ENCODE assay signal across 9 mouse cellular contexts in genomic region chr3:32428921-32429320, GRCm38 (mm10). TPM values are rescaled to one million over a fixed set of nuclear protein-coding genes. Genes with fewer than 3 reads are reported as not detected.
DNase-seq lines count a peak whose midpoint lies in the region; ATAC-seq and TF ChIP-seq lines count a peak whose summit lies in the region.
"Had no signal": no experiment of that assay in that cellular context is flagged by ENCODE, and none has a peak within 500 bp of the region (broad histone marks: within the 10 kb centered on the region; RNA-seq: fewer than 3 reads in every experiment).

No protein-coding gene starts in this region.

- H3K4me2 ChIP-seq in stomach, embryonic 14.5 days (replicated peaks; ENCODE audit: low read depth, low read length) = no peak overlapping the region
- no peak overlapping the region for H3K4me2 ChIP-seq in stomach, postnatal 0 days (replicated peaks; ENCODE audit: low read depth)
- no peak overlapping the region for H3K4me2 ChIP-seq in stomach, embryonic 15.5 days

- H3K4me1 ChIP-seq in stomach, embryonic 14.5 days (ENCODE audit: control insufficient read depth, insufficient read depth, low read length) = peaks cover 7% of the 10 kb centered on the region; the same call in 1 of the 2 replicates
- H3K4me1 ChIP-seq in stomach, postnatal 0 days (replicated peaks; ENCODE audit: control insufficient read depth, insufficient read depth) = no peaks in the 10 kb centered on the region
- H3K4me1 ChIP-seq in stomach, embryonic 15.5 days = no peaks in the 10 kb centered on the region

- DNase-seq in cerebellum, adult 9-10 months = peak; percentile 45
- DNase-seq in cerebellum, adult 8-10 months = no peak
- DNase-seq in stomach, postnatal 0 days (ENCODE audit: low spot score) = no peak
- DNase-seq in heart, postnatal 4 days = peak; percentile 65
- no peak for DNase-seq in embryo, embryonic 10.5 days (ENCODE audit: low spot score)
- DNase-seq: B cell, adult 2 months had no signal

- H3K9ac ChIP-seq in stomach, embryonic 14.5 days (replicated peaks; ENCODE audit: low read depth, low read length) = no peak overlapping the region
- no peak overlapping the region for H3K9ac ChIP-seq in stomach, postnatal 0 days (ENCODE audit: low read length)
- H3K9ac ChIP-seq in stomach, embryonic 15.5 days = no peak overlapping the region

- no peak overlapping the region for H3K27ac ChIP-seq in stomach, embryonic 14.5 days (ENCODE audit: low read length)
- no peak overlapping the region for H3K27ac ChIP-seq in stomach, postnatal 0 days (replicated peaks)
- H3K27ac ChIP-seq in stomach, embryonic 15.5 days = peak overlapping the region; percentile 11; the same call in 1 of the 2 replicates

- no peaks in the 10 kb centered on the region for H3K9me3 ChIP-seq in stomach, embryonic 14.5 days (ENCODE audit: control insufficient read depth, low read depth, low read length)
- H3K9me3 ChIP-seq in stomach, postnatal 0 days (ENCODE audit: control insufficient read depth, low read length) = no peaks in the 10 kb centered on the region
- no peaks in the 10 kb centered on the region for H3K9me3 ChIP-seq in stomach, embryonic 15.5 days

- no peaks in the 10 kb centered on the region for H3K36me3 ChIP-seq in stomach, embryonic 14.5 days (ENCODE audit: control insufficient read depth, insufficient read depth, low read length)
- H3K36me3 ChIP-seq in stomach, postnatal 0 days (ENCODE audit: control insufficient read depth, insufficient read depth, low read length) = no peaks in the 10 kb centered on the region
- H3K36me3 ChIP-seq in stomach, embryonic 15.5 days = no peaks in the 10 kb centered on the region; the same call in 1 of the 2 replicates

- ATAC-seq in stomach, embryonic 14.5 days (ENCODE audit: insufficient number of reproducible peaks, insufficient read depth, low FRiP score, low read depth) = peak; percentile 42; the same call in 1 of the 2 replicates
- no peak for ATAC-seq in stomach, postnatal 0 days (ENCODE audit: low FRiP score, low TSS enrichment)
- no peak for ATAC-seq in stomach, embryonic 15.5 days (ENCODE audit: insufficient read depth, low FRiP score, low read depth)
- ATAC-seq in inflammation-experienced regulatory T-cells, adult 6 months = no peak

- H3K27me3 ChIP-seq in stomach, embryonic 14.5 days (ENCODE audit: control insufficient read depth, insufficient read depth, low read length) = no peaks in the 10 kb centered on the region
- no peaks in the 10 kb centered on the region for H3K27me3 ChIP-seq in stomach, postnatal 0 days (ENCODE audit: control insufficient read depth, insufficient read depth, low read length)
- no peaks in the 10 kb centered on the region for H3K27me3 ChIP-seq in stomach, embryonic 15.5 days (replicated peaks)

- no peak for TF ChIP-seq EP300 in stomach, postnatal 0 days (optimal IDR thresholded peaks at IDR 0.05)

- 38% methylated on average over 4 of the region's 4 CpGs for WGBS in stomach, embryonic 14.5 days
- WGBS in stomach, postnatal 0 days = 46% methylated on average over 4 of the region's 4 CpGs
- 42% methylated on average over 4 of the region's 4 CpGs for WGBS in stomach, embryonic 15.5 days

- no peak overlapping the region for H3K4me3 ChIP-seq in stomach, embryonic 14.5 days (ENCODE audit: low read depth, low read length)
- H3K4me3 ChIP-seq in stomach, postnatal 0 days (ENCODE audit: low read depth, low read length) = no peak overlapping the region
- H3K4me3 ChIP-seq in stomach, embryonic 15.5 days (replicated peaks) = no peak overlapping the region

- TF ChIP-seq CTCF in stomach, postnatal 0 days (IDR thresholded peaks at IDR 0.05; ENCODE audit: low read depth) = no peak

RNA-seq across cellular contexts. Expression of gene Pik3ca, which starts 31.4 kb away (rescaled TPM):
- 14.4 and 23.1 TPM in 2 replicates for polyA plus RNA-seq in stomach, embryonic 14.5 days (2014; fragmentation: Nextera tagmentation; extraction: Ambion mirVana)
- 5.8 and 6.4 TPM in 2 replicates for polyA plus RNA-seq in stomach, postnatal 0 days (2015; fragmentation: Nextera tagmentation; extraction: Ambion mirVana)
- total RNA-seq in heart, postnatal 4 days (2021) = 10 to 100 TPM; 42.0 to 44.3 TPM
- polyA plus RNA-seq in stomach, embryonic 15.5 days (2015; fragmentation: Nextera tagmentation; extraction: Ambion mirVana) = 8.7 and 10.7 TPM in 2 replicates
- polyA plus RNA-seq in inflammation-experienced regulatory T-cells, adult 6 months (2017; shearing (Covaris generic)) = 10 to 100 TPM; 14.7 to 27.5 (median 17.2) TPM

Comparison
In these comparisons a context has a peak if more than half of its experiments do, and no peak if none do; other contexts are left out.
1. DNase-seq: peak in cerebellum, adult 9-10 months (single experiment) and heart, postnatal 4 days (single experiment); none in cerebellum, adult 8-10 months (single experiment), stomach, postnatal 0 days (single experiment) and embryo, embryonic 10.5 days (single experiment).